Mouse (Mus musculus): ENCODE measurements at regions not wholly inside any gene's neighbourhood (a gene's known extent, or its start where the extent isn't known, plus 50 kb on each side); places are given as distances from the start of the nearest gene placed in this dataset.

DNA sequence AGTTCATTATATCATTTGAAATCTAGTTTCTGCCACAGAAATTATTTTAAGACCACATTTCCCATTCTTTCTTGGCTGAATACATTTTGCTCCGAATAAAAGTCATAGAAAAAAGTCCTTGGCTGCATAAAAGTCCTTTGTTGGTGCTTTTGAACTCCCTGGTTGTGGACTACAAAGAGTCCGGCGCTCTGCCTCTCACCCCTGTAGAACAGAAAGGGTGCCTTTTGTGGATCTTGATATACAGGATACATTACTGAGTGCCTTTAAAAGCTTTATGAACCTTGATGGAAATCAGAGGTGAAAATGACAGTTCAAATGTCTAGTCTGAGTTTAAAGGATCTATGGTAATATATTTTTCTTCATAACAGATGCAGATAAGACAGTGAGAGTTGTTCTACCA, 355.5 kb downstream of the Anxa1 start:
- DNase-seq (ENCODE audit: low read depth, low spot score), result no peak

DNA sequence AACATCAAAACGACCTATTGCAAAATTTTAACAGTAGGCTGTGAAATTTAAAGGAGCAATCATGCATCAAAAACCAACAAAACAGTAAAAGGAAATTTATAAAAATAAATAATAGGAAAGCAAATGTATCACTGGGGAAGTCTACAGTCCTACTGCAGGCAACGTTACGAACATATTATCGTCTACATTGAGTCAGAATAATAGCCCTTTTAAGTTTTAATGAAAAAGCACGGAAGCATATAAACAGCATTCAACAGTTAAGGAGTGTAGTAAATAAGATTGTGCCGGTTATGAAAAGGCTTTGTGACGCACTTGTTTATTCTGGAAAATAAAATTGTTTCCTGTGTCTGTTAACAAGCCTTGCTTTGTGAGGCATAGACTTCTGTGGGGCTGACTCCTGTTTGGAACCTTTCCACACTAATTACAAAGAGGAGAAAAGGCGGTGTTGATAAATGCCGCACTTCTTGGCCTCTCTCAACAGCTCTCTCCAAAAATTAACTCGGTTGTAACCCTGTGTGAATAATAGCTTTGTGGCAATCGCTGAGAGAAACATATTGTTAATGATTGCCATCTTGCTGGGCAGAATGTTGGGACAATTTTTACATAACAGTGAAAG, 363.0 kb downstream of the Anxa1 start:
- no peak for DNase-seq (ENCODE audit: low read depth, low spot score)

GRCm38 (mm10) chr19:20014114-20014513, 376.6 kb downstream of the Anxa1 start:
- no peak for DNase-seq (ENCODE audit: low read depth, low spot score)

GRCm38 (mm10) chr19:20009801-20010441, 380.8 kb downstream of the Anxa1 start:
- no peak for DNase-seq (ENCODE audit: low read depth, low spot score)

GRCm38 (mm10) chr19:20005932-20006625, 384.7 kb downstream of the Anxa1 start:
- DNase-seq (ENCODE audit: low read depth, low spot score), result no peak

DNA sequence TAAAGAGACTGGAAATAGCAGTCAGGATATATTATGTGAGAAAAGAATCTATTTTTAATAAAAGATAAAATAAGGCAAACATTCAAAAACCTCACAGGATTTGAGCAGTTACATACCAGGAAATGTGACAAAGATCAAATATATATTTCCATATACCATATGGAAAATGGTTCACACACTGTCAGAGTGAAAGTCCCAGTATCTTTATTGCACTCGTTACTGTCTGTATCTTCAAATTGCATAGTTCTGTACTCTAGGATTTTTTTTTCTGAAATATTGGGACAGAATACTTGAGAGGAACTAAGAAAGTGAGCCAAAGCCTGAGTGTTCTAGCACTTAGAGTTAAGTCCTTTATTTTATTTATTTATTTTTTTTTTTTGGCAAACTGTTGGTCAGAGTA, 403.5 kb downstream of the Anxa1 start:
- no peak for DNase-seq (ENCODE audit: low read depth, low spot score)

DNA sequence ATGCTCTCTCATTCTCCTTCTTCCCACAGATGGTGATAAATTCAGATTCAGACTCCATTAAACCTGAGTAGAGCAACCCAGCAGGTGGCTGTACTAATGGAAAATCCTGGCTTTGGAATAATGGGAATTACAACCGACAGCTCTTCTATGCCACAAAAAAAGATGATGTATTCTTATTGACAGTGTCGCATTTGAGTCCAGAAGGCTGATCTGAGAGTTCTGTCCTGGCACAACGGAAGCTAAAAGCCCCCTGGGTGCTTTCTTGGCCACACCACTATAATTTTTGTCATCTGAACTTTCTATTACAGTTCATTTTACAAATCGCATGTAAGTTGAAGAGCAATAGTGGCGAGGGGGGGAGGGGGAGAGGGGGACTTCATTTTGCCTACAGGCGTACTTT, 411.9 kb downstream of the Anxa1 start:
- DNase-seq (ENCODE audit: low read depth, low spot score), result no peak

GRCm38 (mm10) chr19:19977609-19978259, 413.0 kb downstream of the Anxa1 start:
- no peak for DNase-seq (ENCODE audit: low read depth, low spot score)

DNA sequence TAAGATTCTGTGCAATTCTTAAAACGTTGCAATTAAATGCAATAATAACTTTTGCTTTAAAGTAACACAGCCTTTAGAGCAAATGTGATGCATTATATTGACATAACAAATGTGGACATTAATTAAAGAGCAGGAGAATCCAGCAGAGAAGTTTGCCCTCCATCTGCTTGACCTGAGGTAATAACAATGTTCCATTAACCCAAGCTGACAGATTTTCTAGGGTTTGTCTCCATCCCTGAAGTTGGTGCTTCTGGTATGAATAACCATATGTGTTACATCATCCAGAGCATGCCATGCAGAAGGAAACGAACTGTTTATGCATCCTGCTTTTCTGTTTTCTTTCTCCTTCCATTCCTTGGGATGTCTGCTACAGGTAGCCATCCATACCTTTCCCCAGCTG, 414.0 kb downstream of the Anxa1 start:
- no peak for DNase-seq (ENCODE audit: low read depth, low spot score)

GRCm38 (mm10) chr19:19969780-19970512, 420.8 kb downstream of the Anxa1 start:
- no peak for DNase-seq (ENCODE audit: low read depth, low spot score)

DNA sequence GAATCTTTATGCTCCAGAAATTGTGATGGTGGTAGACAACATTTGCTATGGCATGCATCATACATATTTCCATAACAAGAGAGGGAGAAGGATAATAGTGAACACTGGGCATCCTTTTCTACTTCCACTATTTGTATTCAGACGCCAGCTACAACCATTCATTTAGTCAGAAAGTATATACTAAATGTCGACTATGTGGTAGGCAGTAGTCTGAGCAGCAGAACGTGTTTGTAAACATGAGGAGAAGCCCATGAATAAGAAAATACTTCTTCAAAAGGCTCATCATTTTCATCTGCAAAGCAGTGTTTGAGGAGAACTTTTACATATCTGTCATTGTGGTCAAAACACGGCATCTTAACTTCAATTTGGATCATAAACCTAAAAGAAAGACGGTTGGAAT, 421.4 kb downstream of the Anxa1 start:
- no peak for DNase-seq (ENCODE audit: low read depth, low spot score)

GRCm38 (mm10) chr19:19945247-19945646, 445.5 kb downstream of the Anxa1 start:
- no peak for DNase-seq (ENCODE audit: low read depth, low spot score)

GRCm38 (mm10) chr19:19942697-19943096, 448.0 kb downstream of the Anxa1 start:
- no peak for DNase-seq (ENCODE audit: low read depth, low spot score)

GRCm38 (mm10) chr19:19921109-19921508, 469.6 kb downstream of the Anxa1 start:
- DNase-seq (ENCODE audit: low read depth, low spot score), result no peak

GRCm38 (mm10) chr19:19885933-19886710, 504.6 kb downstream of the Anxa1 start:
- peak; percentile 19 for DNase-seq (ENCODE audit: low read depth, low spot score)

- DNase-seq (ENCODE audit: low read depth, low spot score), result peak; percentile 58
Measured at GRCm38 (mm10) chr19:19880895-19881294, 509.8 kb downstream of the Anxa1 start.

- DNase-seq (ENCODE audit: low read depth, low spot score), result no peak
Measured at GRCm38 (mm10) chr19:19848152-19848551, 542.6 kb downstream of the Anxa1 start.

DNA sequence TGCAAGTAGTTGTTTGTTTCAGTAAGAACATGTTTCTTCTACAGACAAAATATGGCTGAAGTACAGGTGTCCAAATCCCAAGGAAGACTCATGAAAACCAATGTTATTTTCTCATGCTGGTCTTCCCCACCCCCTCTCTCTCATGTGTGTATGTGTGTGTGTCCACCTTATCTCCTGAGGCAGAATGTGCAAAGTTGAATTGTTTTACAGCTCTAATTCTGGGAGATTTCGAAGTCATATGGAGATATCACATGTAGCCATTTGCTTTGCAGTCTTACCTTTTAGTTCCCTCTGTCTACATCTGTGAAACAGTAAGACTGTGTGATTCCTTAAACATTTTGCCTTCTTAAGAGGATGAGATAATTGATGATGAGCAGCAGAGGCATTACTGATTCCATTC, 582.8 kb downstream of the Anxa1 start:
- DNase-seq (ENCODE audit: low read depth, low spot score), result no peak

DNA sequence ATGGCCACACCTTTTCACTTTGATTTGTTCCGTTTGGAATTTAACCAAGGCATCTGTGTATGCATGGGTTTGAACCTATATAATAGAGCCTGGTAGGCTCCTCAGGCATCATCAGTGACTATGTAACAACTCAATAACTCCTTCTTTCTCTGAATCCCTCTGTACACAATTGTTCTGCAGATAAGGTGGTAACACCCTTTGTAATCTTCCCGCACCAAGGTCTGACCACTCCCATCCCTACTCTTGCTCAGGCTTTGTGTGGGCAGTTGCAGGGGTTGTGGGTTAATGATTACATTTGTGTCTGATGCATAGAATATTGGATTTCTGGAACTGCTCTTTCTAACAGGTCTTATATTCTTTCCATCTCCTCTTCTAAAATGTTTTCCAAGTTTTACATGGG, 596.9 kb downstream of the Anxa1 start:
- DNase-seq (ENCODE audit: low read depth, low spot score), result no peak

GRCm38 (mm10) chr19:19783507-19783906, 607.2 kb downstream of the Anxa1 start:
- no peak for DNase-seq (ENCODE audit: low read depth, low spot score)

DNA sequence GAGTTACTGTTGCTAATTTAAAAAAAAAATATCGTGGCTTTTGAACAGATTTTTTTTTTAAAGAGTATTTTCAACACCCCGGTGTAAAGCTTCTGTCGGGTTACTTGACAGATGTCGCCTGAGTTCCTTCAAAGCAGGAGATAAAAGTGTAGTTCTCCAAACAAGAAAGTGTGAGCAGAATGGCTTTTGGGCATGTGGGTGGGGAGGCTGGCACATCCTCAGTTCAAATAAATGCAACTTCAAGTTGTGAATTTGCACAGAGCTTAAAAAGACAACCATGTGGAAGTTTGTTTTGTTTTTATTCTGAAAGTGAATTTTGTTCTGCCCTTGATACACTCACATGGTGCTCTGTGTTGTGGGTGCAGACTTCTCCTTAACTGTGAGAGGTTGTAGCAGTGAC, 612.9 kb downstream of the Anxa1 start:
- peak; percentile 76 for DNase-seq (ENCODE audit: low read depth, low spot score)

Measured in telencephalon, adult 2 months (tissue).